Mouse (Mus musculus) olfactory bulb, adult 2 months (tissue): ENCODE data around the gene Zar1l.

Source experiments
- CTCF ChIP-seq: fragments of 200-500 bp; IDR thresholded peaks from 2 replicates; pipeline ENCODE4 v1.5.1; 2012; ENCODE audit warnings: low read depth, mild to moderate bottlenecking, low read length, moderate library complexity; ENCODE audit not compliant: insufficient read depth
- POLR2A ChIP-seq: fragments of 200-500 bp; IDR thresholded peaks from 2 replicates; pipeline ENCODE4 v1.6.1; 2012; ENCODE audit warnings: mild to moderate bottlenecking, low read depth, low read length, moderate library complexity; ENCODE audit not compliant: insufficient read depth

- no peak for TF ChIP-seq CTCF
- no peak for TF ChIP-seq POLR2A
Measured at GRCm38 (mm10) chr5:150566971-150567370, 49.0 kb upstream of the Zar1l start.
